Mouse (Mus musculus): ENCODE results near the gene Tcf7l2. TPM values are rescaled to one million over a fixed set of nuclear protein-coding genes. Genes with fewer than 3 reads are reported as not detected.

Tcf7l2 gene
- polyA plus RNA-seq, 1 experiment from 2014 or later: 48.9 TPM

GRCm38 (mm10) chr19:55880664-55881359, 139.2 kb downstream of the Tcf7l2 start:
- Histone ChIP-seq H3K4me2 (no peak overlapping the region), H3K27ac (ENCODE audit: low read depth, low read length) (no peak overlapping the region), H3K9me3 (ENCODE audit: control insufficient read depth, low read length) (no peaks in the 10 kb centered on the region), H3K9ac (ENCODE audit: low read depth, low read length) (no peak overlapping the region), H3K4me1 (replicated peaks; ENCODE audit: control insufficient read depth, insufficient read depth, low read length) (no peaks in the 10 kb centered on the region), H3K4me3 (ENCODE audit: low read depth, low read length) (no peak overlapping the region), H3K36me3 (ENCODE audit: control insufficient read depth, insufficient read depth, low read length) (no peaks in the 10 kb centered on the region), H3K27me3 (replicated peaks; ENCODE audit: control insufficient read depth, insufficient read depth, low read length) (no peaks in the 10 kb centered on the region)
- DNase-seq (ENCODE audit: low spot score) (no peak), ATAC-seq (replicated peaks; ENCODE audit: low FRiP score) (no peak)
- WGBS: 84% methylated on average over 13 of the region's 13 CpGs

GRCm38 (mm10) chr19:55886536-55886935, 144.9 kb downstream of the Tcf7l2 start:
- ATAC-seq (replicated peaks; ENCODE audit: low FRiP score) (no peak), DNase-seq (ENCODE audit: low spot score) (no peak)
- no peaks in the 10 kb centered on the region for H3K9me3 ChIP-seq (ENCODE audit: control insufficient read depth, low read length)
- no peak overlapping the region for H3K4me3 ChIP-seq (ENCODE audit: low read depth, low read length)
- H3K9ac ChIP-seq (ENCODE audit: low read depth, low read length): no peak overlapping the region
- H3K4me1 ChIP-seq (replicated peaks; ENCODE audit: control insufficient read depth, insufficient read depth, low read length): no peaks in the 10 kb centered on the region
- H3K27me3 ChIP-seq (replicated peaks; ENCODE audit: control insufficient read depth, insufficient read depth, low read length): no peaks in the 10 kb centered on the region
- H3K36me3 ChIP-seq (ENCODE audit: control insufficient read depth, insufficient read depth, low read length): no peaks in the 10 kb centered on the region
- no peak overlapping the region for H3K27ac ChIP-seq (ENCODE audit: low read depth, low read length)
- no peak overlapping the region for H3K4me2 ChIP-seq
- 80% methylated on average over 14 of the region's 14 CpGs for WGBS

- ATAC-seq (replicated peaks; ENCODE audit: low FRiP score) (no peak), DNase-seq (ENCODE audit: low spot score) (no peak)
- peaks cover 10% of the 10 kb centered on the region; the same call in 1 of the 2 replicates for H3K27me3 ChIP-seq (replicated peaks; ENCODE audit: control insufficient read depth, insufficient read depth, low read length)
- no peaks in the 10 kb centered on the region for H3K9me3 ChIP-seq (ENCODE audit: control insufficient read depth, low read length)
- 74% methylated on average over 9 of the region's 9 CpGs for WGBS
- H3K27ac ChIP-seq (ENCODE audit: low read depth, low read length): no peak overlapping the region
- no peak overlapping the region for H3K9ac ChIP-seq (ENCODE audit: low read depth, low read length)
- no peaks in the 10 kb centered on the region for H3K36me3 ChIP-seq (ENCODE audit: control insufficient read depth, insufficient read depth, low read length)
- no peak overlapping the region for H3K4me2 ChIP-seq
- peaks cover 8% of the 10 kb centered on the region for H3K4me1 ChIP-seq (replicated peaks; ENCODE audit: control insufficient read depth, insufficient read depth, low read length)
- no peak overlapping the region for H3K4me3 ChIP-seq (ENCODE audit: low read depth, low read length)
Observed at GRCm38 (mm10) chr19:55891692-55892183, 150.1 kb downstream of the Tcf7l2 start.

GRCm38 (mm10) chr19:55893557-55893956, 151.9 kb downstream of the Tcf7l2 start:
- Histone ChIP-seq H3K27me3 (replicated peaks; ENCODE audit: control insufficient read depth, insufficient read depth, low read length) (peaks cover 10% of the 10 kb centered on the region; the same call in 1 of the 2 replicates), H3K27ac (ENCODE audit: low read depth, low read length) (no peak overlapping the region)
- WGBS: 84% methylated on average over 11 of the region's 11 CpGs

GRCm38 (mm10) chr19:55894396-55894795, 152.8 kb downstream of the Tcf7l2 start:
- Histone ChIP-seq H3K4me1 (replicated peaks; ENCODE audit: control insufficient read depth, insufficient read depth, low read length) (peaks cover 15% of the 10 kb centered on the region), H3K4me2 (no peak overlapping the region), H3K36me3 (ENCODE audit: control insufficient read depth, insufficient read depth, low read length) (no peaks in the 10 kb centered on the region), H3K27me3 (replicated peaks; ENCODE audit: control insufficient read depth, insufficient read depth, low read length) (peaks cover 10% of the 10 kb centered on the region; the same call in 1 of the 2 replicates), H3K9ac (ENCODE audit: low read depth, low read length) (no peak overlapping the region), H3K4me3 (ENCODE audit: low read depth, low read length) (no peak overlapping the region), H3K9me3 (ENCODE audit: control insufficient read depth, low read length) (no peaks in the 10 kb centered on the region), H3K27ac (ENCODE audit: low read depth, low read length) (no peak overlapping the region)
- DNase-seq (ENCODE audit: low spot score) (no peak), ATAC-seq (replicated peaks; ENCODE audit: low FRiP score) (no peak)
- WGBS: 79% methylated on average over 9 of the region's 9 CpGs

More at GRCm38 (mm10) chr19:55893557-55893956, 151.9 kb downstream of the Tcf7l2 start:
- ATAC-seq (replicated peaks; ENCODE audit: low FRiP score) (no peak), DNase-seq (ENCODE audit: low spot score) (no peak)
- Histone ChIP-seq H3K4me1 (replicated peaks; ENCODE audit: control insufficient read depth, insufficient read depth, low read length) (peaks cover 15% of the 10 kb centered on the region), H3K4me3 (ENCODE audit: low read depth, low read length) (no peak overlapping the region), H3K4me2 (no peak overlapping the region), H3K9ac (ENCODE audit: low read depth, low read length) (no peak overlapping the region), H3K9me3 (ENCODE audit: control insufficient read depth, low read length) (no peaks in the 10 kb centered on the region), H3K36me3 (ENCODE audit: control insufficient read depth, insufficient read depth, low read length) (no peaks in the 10 kb centered on the region)

GRCm38 (mm10) chr19:55895317-55895716, 153.7 kb downstream of the Tcf7l2 start:
- ATAC-seq (replicated peaks; ENCODE audit: low FRiP score): peak; percentile 63
- Histone ChIP-seq H3K9ac (ENCODE audit: low read depth, low read length) (no peak overlapping the region), H3K4me3 (ENCODE audit: low read depth, low read length) (peak overlapping the region; percentile 27), H3K4me2 (peak overlapping the region; percentile 70), H3K36me3 (ENCODE audit: control insufficient read depth, insufficient read depth, low read length) (no peaks in the 10 kb centered on the region), H3K27me3 (replicated peaks; ENCODE audit: control insufficient read depth, insufficient read depth, low read length) (peaks cover 10% of the 10 kb centered on the region; the same call in 1 of the 2 replicates), H3K27ac (ENCODE audit: low read depth, low read length) (no peak overlapping the region), H3K4me1 (replicated peaks; ENCODE audit: control insufficient read depth, insufficient read depth, low read length) (peaks cover 15% of the 10 kb centered on the region), H3K9me3 (ENCODE audit: control insufficient read depth, low read length) (no peaks in the 10 kb centered on the region)
- DNase-seq (ENCODE audit: low spot score): peak; percentile 53
- 1% methylated on average over 27 of the region's 27 CpGs for WGBS

- Histone ChIP-seq H3K4me2 (peak overlapping the region; percentile 70), H3K27me3 (replicated peaks; ENCODE audit: control insufficient read depth, insufficient read depth, low read length) (peaks cover 10% of the 10 kb centered on the region; the same call in 1 of the 2 replicates), H3K4me3 (ENCODE audit: low read depth, low read length) (peak overlapping the region; percentile 27), H3K9me3 (ENCODE audit: control insufficient read depth, low read length) (no peaks in the 10 kb centered on the region), H3K9ac (ENCODE audit: low read depth, low read length) (no peak overlapping the region), H3K4me1 (replicated peaks; ENCODE audit: control insufficient read depth, insufficient read depth, low read length) (peaks cover 15% of the 10 kb centered on the region), H3K36me3 (ENCODE audit: control insufficient read depth, insufficient read depth, low read length) (no peaks in the 10 kb centered on the region), H3K27ac (ENCODE audit: low read depth, low read length) (no peak overlapping the region)
- 36% methylated on average over 4 of the region's 4 CpGs for WGBS
- no peak for ATAC-seq (replicated peaks; ENCODE audit: low FRiP score)
- DNase-seq (ENCODE audit: low spot score): no peak
Observed at GRCm38 (mm10) chr19:55895807-55896420, 154.3 kb downstream of the Tcf7l2 start.

GRCm38 (mm10) chr19:55896629-55897028, 155.0 kb downstream of the Tcf7l2 start:
- Histone ChIP-seq H3K9me3 (ENCODE audit: control insufficient read depth, low read length) (no peaks in the 10 kb centered on the region), H3K36me3 (ENCODE audit: control insufficient read depth, insufficient read depth, low read length) (no peaks in the 10 kb centered on the region), H3K27me3 (replicated peaks; ENCODE audit: control insufficient read depth, insufficient read depth, low read length) (peaks cover 10% of the 10 kb centered on the region; the same call in 1 of the 2 replicates), H3K4me1 (replicated peaks; ENCODE audit: control insufficient read depth, insufficient read depth, low read length) (peaks cover 19% of the 10 kb centered on the region), H3K27ac (ENCODE audit: low read depth, low read length) (no peak overlapping the region), H3K4me3 (ENCODE audit: low read depth, low read length) (no peak overlapping the region), H3K9ac (ENCODE audit: low read depth, low read length) (no peak overlapping the region), H3K4me2 (peak overlapping the region; percentile 34)
- 17% methylated on average over 10 of the region's 10 CpGs for WGBS
- DNase-seq (ENCODE audit: low spot score) (no peak), ATAC-seq (replicated peaks; ENCODE audit: low FRiP score) (no peak)

All from liver, embryonic 11.5 days (tissue).